Mouse (Mus musculus) forelimb bud, embryonic 11.5 days (tissue): ENCODE data around the gene Apobec1.
"Not testable (repeated sequence)": the region's sequence is repeated elsewhere in the genome, so short reads cannot be mapped to it uniquely, and the experiment has no call there.

Experiments used
- DNase-seq: peaks from one replicate; pipeline ENCODE4 v3.0.0-alpha.2; 2012; ENCODE audit warnings: low read depth, low spot score

Gene Apobec1

DNA sequence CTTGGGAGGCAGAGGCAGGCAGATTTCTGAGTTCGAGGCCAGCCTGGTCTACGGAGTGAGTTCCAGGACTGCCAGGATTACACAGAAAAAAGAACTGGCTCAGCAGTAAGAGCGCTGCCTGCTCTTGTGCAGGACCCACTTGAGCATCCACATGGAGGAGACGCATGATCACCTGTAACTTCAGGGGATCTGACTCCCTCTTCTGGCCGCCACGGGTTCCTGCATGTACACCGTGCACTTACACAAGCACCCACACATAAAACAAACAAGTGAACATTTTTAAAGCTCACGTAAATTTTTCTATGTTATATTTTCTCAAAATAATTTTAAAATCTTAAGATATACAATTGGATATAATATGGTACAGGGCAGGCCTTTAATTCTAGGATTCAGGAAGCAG lies 3.2 kb upstream of the Apobec1 start:
- no peak for DNase-seq

DNA sequence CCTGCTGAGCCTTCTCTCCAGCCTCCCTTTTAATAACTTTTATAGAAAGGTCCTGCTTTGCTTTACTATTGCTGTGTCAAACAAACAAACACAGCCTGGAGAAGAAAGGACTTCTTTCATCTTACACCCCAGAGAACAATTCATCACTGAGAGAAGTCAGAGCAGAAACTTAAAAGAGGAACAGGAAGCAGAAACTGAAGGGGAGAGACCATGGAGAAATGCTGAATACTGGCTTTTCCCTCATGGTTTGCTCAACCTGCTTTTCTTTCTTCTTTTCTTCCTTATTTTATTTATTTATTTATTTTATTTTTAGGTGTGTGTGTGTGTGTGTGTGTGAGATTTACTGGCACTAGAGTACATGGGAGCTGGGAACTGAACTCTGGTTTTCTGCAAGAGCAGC lies 2.0 kb upstream of the Apobec1 start:
- DNase-seq = no peak

DNA sequence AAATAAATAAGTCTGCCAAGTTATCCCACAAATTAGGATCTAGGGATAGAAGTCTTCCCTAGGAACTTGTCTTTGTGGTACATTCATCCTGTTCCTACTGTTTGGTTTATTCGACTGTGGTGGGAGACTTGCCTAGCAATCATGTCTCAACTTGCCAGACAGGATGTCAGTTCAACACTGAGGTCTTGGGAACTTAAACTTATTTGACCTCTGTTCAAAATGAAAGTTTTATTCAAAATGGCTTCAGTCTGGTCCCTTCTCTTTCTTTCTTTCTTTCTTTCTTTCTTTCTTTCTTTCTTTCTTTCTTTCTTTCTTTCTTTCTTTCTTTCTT lies 713 bp upstream of the Apobec1 start:
- DNase-seq = no peak

DNA sequence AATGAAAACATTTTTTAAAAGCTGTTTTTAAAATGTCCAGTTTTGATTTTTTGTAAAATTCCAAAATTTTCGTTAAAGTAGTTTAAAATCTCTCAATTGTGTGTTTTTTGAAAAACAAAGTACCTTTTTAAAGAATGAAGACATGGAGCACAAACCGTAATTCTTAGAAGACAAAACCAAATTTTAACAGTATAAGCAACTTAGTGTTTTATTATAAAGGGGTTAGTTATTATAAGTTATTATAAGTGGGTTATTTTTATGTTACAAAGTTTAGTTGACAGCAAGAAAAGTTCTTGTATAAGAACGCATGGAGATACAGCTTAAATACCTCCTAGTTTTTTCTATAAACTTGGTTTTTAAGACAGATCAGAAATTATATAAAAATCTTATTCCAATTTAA lies 629 bp downstream of the Apobec1 start:
- no peak for DNase-seq

DNA sequence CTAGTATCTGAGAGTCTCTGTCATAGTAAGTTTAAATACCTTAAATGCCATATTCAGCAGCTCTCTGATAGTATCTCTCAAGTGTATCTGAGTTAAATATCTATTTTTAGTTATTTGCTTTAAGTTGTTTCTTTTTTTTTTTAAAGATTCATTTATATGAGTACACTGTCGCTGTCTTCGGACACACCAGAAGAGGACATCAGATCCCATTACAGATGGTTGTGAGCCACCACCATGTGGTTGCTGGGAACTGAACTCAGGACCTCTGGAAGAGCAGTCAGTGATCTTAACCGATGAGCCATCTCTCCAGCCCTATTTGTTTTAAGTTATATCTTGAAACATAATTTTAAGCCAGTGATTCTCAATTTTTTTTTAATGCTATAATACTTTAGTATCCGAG lies 1.2 kb downstream of the Apobec1 start:
- no peak for DNase-seq

DNA sequence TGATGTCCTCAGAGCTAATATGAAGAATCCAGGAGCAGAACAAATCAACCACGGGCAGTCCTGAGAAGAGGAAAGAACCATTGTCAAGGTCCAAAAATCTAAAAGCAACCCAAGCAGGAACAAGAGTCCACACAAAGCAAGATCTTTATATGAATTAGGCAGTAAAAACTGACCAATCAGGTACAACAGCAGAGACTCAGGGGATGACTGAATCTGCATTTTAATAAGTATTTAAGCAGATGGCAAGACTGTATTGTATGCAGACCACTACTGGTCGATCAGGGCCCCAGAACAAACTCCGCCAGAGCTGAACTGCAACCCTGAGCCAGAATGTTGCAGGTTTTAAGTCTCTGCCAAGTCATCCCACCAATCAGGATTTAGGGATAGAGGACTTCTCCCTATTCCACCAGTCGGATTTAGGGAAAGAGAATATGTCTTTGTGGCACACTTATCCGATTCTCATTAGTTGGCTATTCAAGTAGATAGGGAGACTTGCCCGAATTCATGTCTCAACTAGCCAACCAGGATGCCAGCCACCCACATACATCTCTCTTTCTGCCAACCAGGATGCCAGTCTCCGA lies 2.1 kb downstream of the Apobec1 start:
- DNase-seq = no peak

DNA sequence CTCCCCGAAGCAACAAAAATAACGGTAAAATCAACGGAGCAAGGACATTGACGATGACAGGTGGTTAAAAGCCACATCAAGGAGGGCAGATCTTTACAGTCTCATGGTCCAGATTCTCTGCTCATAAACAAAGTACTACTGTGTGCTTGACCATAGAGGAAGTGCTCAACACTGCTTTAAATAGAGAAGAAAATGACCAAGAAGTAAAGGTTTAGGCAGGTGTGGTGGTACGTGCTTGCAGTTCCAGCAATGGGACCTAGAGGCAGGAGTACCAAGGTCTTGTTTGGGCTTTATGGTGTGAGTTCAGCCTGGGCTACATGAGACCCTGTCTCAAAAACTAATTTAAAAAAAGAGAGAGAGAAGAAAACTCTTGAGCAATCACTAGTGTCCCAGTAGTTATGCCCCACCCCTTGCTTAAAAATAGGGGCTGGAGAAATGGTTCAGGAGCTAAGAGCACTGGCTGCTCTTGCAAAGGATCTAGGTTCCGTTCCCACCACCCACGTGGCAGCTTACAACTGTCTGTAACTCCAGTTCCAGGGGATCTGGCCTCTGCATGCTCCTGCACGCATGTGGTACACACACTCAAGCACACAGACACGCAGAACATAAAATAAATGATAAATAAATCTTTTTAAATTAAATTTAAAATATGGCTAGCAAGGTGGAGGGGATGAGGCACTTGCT lies 3.0 kb downstream of the Apobec1 start:
- DNase-seq = no peak

DNA sequence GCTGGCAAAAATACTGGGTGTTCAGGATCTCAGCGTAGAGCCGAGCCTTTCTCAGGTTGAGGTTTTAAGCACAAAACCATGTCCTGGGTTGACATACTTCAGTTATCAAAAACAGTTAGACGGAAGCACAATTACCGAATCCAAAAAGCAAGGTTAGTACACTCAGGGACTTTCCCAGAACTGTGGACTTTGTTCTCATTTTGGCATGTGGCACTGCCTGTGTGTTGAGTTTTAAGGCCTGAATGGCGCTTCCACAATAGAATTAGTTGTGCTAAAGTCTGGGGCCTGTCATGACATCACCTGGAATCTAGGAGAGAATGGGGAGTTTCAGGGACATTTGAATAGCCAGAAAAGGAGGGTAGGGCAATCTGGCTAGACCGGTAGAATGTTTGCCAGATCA lies 3.8 kb downstream of the Apobec1 start:
- DNase-seq = no peak

DNA sequence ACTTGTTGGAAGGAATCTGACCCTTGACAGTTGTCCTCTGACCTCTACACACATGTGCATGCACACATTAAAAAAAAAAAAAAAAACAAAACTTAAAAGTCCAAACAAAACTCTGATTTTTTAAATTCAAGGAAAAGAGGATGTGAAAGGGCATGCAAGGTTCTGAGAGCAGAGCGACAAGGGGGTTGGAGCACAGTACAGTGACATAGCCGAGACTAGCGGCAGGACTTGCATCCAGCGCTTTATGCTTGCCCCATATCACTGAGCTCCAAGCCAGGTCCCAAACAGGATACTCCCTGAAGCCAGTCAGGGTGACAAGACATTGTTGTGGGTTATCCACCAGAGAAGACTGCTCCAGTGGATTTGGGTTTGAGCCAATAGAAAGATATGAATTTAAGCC lies 4.2 kb downstream of the Apobec1 start:
- DNase-seq = no peak

DNA sequence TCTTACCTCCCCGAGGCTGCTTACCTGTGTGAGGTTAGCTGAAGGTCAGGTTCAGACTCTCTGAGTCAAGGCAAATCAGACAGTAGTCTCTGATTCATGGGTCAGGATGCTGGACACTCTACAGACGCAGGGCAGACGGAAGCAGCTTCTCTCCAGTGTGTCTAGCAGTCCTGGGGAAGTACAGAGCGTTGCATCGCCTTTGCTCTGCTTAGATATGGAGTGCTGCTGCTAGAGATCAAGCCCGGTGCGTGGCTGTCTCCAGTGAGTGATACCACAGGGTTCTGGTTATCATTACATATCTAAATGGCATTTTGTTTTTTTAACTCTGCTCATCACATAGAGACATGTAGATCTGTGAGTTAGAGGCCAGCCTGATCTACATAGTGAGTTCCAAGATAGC lies 5.6 kb downstream of the Apobec1 start:
- no peak for DNase-seq

DNA sequence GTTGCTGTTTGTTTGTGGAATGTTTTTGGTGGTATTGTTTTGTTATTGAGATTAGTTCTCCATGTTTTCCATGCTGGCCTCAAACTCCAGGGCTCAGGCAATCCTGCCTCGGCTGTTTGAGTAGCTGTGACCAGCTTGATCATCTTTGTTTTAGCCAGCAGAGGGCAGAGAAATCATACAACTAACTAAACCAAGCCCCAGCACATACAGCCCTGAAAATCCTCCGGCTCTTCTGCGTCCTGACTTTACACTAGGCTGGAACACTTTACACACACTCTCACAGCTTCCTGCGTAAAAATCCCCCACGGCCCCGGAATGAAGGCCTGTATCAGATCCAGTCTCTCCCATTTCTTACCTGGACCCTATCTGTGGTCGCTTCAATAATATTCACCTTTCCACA lies 6.6 kb downstream of the Apobec1 start:
- peak; percentile 34 for DNase-seq

DNA sequence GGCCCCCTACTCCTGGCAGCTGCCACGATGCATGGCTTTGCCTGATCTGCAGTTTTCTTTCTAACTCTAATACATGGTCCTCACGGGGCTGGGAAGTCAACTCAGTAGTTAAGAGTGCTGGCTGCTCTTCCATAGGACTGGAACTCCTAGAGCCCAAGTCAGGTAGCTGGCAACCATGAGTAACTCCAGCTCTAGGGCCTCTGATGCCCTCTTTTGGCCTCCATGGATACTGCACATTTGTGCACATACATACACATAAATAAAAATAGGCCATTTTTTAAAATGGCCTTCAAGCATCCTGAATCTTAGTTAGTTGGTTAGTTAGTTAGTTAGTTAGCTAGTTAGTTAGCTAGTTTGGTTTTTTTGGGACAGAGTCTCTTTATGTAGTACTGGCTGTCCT lies 9.3 kb downstream of the Apobec1 start:
- DNase-seq = no peak

DNA sequence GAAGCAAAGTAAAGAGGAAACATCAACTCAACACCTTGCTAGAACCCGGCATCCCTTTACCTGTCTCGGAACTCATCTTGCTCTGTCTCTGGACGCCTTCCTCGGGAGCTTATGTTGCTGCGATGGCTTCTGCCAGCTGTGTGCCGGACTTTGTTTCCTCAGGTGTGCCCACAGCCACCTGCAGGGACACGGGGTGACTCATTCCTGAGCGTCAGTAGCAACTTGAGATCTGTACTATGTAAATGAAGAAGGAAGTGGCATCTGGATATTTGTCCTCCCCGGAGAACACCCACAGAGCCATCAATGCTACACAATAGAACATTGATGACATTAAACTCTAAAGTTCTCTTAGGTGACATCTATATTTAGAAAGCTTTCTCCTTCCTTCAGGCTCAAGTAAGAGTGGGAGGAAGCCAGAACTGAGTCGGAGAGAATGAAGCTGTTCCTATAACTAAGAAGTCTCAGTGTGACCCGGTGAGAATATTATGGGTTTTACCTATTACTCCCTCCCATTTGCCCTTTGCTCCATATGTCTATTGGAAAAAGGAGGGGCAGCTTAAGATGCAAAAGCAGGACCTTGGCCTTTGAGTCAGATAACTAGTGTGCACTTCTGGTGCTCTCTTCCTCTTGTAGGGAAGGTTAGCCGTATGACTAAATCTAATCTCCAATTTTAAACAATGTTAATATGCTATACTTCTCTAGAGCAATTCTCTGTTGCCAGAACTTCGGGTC lies 11.1 kb downstream of the Apobec1 start:
- no peak for DNase-seq

DNA sequence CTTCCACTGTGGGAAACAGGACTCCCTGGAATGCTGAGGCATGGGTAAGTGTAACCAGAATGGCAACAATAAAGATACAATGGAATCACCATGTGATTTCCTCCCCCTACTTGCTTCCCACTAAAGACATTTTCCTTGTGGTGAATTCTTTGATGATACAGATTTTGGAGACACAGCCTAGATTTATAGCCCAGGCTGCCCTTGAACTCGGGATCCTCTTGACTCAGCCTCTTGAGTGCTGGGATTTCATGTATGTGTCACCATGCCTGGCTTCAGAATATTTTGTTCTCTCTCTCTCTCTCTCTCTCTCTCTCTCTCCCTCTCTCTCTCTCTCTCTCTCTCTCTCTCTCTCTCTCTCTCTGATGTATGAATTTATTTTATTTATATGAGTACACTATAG lies 23.2 kb downstream of the Apobec1 start:
- no peak for DNase-seq

DNA sequence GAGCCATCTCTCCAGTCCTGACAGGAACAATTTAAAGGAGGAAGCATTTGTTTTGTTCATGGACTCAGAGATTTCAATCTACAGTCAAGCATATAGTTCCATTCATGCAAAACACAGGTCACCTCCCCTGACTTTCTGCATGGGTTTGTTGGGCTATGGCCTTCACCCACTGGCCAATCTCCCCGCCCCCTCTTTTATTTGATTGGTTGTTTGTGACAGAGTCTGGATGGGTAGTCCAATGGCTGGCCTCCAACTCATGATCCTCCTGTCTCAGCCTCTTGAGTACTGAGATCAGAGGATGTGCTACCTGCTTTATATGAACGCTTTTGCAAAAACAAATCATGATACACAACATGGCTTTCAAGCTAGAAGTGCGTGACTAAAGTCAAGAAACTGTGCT lies 25.2 kb downstream of the Apobec1 start:
- DNase-seq = no peak

DNA sequence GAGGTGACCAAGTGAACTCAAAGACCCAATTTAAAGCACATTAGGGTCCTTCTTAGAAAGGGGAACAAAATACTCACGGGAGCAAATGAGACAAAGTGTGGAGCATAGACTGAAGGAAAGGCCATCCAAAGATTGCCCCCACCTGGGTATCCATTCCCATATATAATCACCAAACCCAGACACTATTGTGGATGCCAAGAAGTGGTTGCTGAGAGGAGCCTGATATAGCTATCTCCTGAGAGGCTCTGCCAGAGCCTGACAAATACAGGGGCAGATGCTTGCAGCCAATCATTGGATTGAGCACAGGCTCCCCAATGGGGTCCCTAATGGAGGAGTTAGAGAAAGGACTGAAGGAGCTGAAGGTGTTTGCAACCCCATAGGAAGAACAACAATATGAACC lies 27.2 kb downstream of the Apobec1 start:
- not testable (repeated sequence) for DNase-seq

DNA sequence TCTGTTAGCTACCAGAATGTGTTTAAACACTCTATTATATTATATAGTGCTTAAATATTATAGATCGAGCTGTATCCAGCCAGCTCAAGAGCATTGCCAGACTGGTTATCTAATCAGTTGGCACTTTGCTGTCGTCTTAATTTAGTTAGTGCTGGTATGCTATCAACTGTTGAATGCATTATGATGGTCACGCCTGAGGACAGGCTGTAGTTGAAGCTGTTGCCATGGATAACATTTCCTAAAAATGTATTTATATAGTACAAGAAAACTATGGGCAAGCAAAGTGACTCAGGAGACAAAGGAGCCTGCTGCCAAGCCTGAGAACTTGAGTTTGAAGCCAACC lies 30.7 kb downstream of the Apobec1 start:
- no peak for DNase-seq

DNA sequence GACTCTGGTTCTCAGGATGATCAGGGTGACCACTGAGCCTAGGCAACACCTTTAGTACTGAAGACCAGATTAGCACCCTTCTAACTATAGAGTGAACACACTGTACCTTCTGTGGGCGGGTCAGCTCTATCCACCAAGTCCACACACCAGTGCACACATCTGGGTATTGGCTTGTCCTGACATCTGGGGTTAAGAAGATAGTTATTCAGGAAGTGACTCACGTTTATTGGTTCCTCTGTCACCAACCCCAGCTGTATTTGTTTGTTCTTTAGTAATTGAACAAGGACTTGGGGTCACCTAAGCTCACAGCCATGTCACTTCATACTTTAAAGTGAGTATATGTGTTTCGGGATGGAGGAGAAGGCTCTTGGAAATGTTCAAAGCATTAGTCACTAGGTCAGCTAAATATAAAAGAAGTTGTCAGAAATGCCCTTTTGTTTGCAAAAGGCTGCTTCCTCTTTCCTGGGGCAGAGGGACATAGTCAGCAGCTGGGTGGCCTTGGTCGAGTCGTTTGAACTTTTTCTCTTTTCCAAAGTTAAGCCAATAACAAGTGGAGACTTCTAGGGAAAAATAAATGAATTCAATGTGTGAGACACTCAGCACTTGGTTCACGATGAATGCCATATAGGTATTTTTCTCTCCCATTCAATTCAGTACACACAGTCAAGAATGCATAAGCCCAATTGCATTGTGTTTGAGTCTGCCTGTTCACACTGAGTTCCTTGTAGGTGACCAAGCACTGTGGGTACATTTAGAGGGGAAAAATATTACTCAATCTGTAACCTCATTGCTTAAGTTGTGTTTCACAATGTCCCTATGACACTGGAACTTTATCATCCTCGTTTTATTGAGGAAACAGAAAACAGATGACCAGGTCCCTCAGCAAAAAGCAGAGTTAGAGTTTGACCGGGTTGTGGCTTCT lies 31.3 kb downstream of the Apobec1 start:
- no peak for DNase-seq

DNA sequence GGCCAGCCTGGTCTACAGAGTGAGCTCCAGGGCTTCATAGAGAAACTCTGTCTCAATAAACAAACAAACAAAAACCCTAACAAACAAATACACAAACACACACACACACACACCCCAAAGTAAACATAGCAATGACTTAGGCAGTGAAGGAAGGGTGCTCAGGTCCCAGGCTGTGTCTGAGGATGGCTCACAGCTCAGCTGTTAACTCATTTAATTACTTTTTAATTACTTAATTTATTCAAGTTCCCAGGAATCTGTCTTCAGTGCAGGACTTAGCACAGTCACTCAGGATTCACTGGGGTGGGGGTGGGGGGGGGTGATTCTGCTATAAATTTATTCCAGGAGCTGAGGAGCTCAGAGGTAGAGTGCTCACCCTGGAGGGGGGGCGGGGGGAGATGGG lies 32.5 kb downstream of the Apobec1 start:
- DNase-seq = no peak

DNA sequence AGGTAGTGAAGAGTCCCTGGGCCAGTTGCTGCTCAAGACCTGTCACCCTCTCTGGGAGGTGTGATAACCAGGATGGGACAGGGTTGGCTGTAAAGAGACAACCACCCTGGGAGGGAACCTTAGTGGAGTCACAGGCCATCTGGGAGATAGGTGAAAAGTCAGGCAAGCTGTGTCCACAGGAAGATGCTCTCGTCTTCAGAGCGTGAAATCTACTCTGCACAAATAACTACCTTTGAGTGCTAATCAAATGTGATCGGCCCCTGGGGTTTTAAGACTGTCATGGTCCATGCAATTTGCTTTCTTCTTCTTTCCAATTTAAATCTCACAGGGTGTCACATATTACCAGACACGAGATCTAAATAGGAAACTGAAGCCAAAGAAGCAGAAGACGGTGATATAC lies 33.1 kb downstream of the Apobec1 start:
- no peak for DNase-seq

DNA sequence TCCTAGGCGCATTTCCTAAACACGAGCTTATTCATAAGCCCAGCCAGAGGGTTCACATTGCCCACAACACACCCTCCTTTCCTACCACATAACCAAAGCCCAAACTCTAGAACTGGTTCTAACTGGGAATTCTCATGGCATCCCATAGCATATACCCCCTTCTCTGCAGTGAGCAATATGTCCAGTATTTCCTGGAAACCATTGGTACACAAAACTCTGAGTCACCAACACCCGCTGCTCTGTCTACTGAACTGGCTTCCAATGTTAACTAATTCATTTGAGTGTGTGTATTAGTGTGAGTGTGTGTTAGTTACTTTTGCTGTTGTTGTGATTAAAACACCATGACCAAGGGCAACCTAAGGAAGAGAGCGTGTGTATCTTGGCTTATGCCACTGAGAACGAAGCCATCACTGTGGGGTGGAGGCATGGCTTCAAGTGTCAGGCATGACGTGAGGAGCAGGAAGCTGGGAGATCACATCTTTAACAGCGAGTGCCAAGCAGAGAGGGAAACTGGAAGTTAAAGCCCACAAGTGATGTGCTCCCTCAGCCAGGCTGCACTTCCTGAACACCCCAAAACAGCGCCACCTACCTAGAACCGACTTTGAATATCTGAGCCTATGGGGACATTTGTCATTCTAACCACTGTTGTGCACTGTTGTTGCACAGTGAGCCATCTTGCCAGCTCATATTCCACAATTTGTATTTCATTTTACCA lies 37.0 kb downstream of the Apobec1 start:
- DNase-seq = no peak

DNA sequence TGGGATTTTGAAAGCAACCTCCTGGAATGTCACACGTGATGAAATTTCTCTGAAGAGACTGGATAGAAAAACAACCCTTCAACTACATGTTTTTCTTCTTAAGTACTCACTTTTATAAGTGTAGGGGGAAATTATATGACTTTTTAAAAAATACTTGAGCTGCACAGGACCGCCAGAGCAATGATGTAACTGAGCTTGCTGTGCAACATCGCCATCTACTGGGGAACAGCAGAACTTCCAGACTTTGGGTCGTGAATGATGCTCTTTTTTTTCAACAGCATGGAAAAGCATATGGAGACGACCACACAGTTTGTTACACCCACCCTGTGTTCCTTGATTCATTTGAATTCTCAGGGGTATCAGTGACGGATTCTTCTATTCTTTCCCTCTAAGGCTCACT lies 39.8 kb downstream of the Apobec1 start:
- DNase-seq = peak; percentile 81
